Mouse (Mus musculus): ENCODE data around the gene Olfr282.
A peak's percentile ranks its signal among the peaks of the same experiment; 100 is the strongest.

GRCm38 (mm10) chr15:98389796-98390195 lies 41.2 kb upstream of the Olfr282 start:
- TF ChIP-seq CTCF (IDR thresholded peaks at IDR 0.05; ENCODE audit: control insufficient read depth, insufficient read depth, insufficient read length) (peak; percentile 61), USF1 (IDR thresholded peaks at IDR 0.05; ENCODE audit: low read depth) (no peak), MAX (IDR thresholded peaks at IDR 0.05) (no peak), MYOG (IDR thresholded peaks at IDR 0.05; ENCODE audit: control insufficient read depth, extremely low read depth, insufficient read length) (no peak), MYOD1 (IDR thresholded peaks at IDR 0.05; ENCODE audit: control insufficient read depth, insufficient read length, low read depth) (no peak), CEBPB (IDR thresholded peaks at IDR 0.05; ENCODE audit: low read depth) (no peak)

Data from C2C12 (cell line).